Mouse (Mus musculus): ENCODE measurements around the gene Slc9a2.
"Not testable (repeated sequence)": the region's sequence is repeated elsewhere in the genome, so short reads cannot be mapped to it uniquely, and the experiment has no call there.

Slc9a2 gene

DNA sequence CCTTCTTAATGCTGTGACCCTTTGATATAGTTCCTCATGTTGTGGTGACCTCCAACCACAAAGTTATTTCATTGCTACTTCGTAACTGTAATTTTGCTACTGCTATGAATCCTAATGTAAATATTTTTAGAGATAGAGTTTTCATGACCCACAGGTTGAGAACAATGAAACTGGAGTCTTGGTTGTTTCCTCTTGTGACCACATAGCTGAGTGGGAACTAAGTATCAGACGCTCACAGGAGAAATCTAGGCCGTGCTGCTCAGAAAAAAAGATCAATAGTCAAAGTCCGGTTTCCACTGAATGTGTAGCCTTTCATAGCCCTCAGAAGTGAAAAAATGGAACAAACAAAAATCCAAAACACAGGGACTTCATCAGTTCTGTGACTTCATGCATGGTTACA is 24.7 kb downstream of the Slc9a2 start:
- in situ Hi-C loops (cut with MboI, MseI) = no loop called here

- in situ Hi-C loops (cut with MboI, MseI) = no loop called here
Observed at GRCm38 (mm10) chr1:40714950-40715349, 34.6 kb downstream of the Slc9a2 start.

GRCm38 (mm10) chr1:40726051-40726450 is 45.7 kb downstream of the Slc9a2 start:
- in situ Hi-C loops (cut with MboI, MseI) = no loop called here

DNA sequence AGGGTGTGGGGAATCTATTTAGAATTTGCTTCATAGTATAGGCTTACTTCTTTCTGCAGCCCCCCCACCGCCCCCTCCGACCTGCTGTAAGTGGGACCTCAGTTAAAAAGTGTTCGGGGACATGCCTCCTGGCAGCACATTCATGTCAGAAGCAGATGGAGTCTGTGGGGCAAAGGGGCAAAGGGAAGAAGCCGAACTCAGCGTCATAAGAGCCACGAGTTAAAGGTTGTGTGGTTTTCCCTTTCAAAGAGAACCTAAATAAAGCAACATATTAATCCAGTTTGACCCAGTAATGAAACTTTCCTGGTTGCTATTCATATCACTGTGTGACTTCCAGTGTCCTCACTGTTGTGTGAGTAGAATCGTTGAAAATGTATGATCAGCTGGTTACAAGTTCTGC is 47.0 kb downstream of the Slc9a2 start:
- in situ Hi-C loops (cut with MboI, MseI) = no loop called here

GRCm38 (mm10) chr1:40728636-40729035 is 48.3 kb downstream of the Slc9a2 start:
- in situ Hi-C loops (cut with MboI, MseI) = no loop called here

DNA sequence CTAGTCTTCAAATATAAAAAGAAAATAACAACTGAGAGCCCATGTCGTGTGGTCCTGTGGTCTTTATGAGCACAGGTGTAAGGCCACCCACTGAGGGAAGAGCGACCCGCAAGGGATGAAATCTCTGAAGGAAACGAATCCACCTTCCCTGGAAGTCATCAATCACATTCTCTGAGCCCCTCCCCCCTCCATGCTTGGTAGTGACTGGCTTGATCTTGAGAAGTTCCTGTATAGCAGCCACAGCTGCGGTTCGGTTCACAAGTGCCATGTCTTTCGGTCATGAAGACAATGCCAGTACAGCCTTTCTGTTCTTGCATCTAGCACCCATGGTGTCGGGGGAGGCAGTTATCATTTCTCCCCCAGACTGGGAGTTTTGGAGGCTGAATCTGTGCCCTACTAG is 57.3 kb downstream of the Slc9a2 start:
- in situ Hi-C loops (cut with MboI, MseI) = no loop called here

DNA sequence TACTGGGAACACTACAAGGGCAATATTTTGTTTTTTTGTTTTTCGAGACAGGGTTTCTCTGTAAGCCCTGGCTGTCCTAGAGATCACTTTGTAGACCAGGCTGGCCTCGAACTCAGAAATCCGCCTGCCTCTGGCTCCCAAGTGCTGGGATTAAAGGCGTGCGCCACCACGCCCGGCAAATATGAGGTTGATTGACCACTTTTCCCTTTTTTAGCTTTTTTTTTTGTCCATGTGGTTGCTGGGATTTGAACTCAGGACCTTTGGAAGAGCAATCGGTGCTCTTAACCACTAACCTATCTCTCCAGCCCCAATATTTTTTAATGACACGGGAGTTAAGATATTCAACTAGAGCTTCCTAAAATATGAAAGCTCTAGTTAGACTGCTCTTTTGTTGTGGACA is 57.9 kb downstream of the Slc9a2 start:
- in situ Hi-C loops (cut with MboI, MseI) = not testable (repeated sequence)

DNA sequence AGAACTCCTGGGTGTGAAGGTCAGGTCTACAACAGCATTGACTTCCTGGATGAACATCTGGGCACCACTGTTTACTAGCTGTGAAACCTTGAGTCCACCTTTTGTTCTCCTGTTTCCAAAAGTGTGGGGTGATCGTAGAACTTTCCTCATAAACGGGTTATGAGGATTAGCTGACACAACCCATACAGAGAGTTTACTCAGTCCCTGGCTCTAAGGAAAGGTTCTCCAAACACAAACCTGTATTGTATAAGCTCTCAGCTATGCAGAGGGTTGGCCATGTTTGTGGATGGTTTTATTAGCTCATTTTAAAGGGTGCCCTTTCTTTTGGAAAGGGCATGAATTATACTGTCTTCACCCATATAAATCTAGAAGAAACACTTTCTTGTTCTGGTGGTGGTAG is 60.4 kb downstream of the Slc9a2 start:
- in situ Hi-C loops (cut with MboI, MseI) = no loop called here

DNA sequence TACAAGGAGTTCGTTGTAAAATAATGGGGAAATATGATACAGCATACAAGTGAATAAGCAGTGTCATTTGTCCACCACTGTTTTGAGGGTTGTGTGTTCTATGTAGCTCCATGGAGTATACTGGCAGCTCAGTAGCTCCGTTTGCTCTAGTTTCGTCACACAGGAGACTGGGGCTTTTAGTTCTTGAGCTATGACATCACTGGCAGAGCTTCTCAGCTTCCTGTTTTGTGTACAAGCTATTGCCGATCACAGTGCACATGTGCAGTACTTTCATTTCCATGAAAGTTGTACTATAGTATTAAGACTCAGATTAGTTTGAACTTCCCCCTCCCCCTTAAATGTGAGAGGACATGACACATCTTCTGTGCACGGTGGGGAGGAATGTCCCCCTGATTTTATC is 65.7 kb downstream of the Slc9a2 start:
- in situ Hi-C loops (cut with MboI, MseI) = no loop called here

DNA sequence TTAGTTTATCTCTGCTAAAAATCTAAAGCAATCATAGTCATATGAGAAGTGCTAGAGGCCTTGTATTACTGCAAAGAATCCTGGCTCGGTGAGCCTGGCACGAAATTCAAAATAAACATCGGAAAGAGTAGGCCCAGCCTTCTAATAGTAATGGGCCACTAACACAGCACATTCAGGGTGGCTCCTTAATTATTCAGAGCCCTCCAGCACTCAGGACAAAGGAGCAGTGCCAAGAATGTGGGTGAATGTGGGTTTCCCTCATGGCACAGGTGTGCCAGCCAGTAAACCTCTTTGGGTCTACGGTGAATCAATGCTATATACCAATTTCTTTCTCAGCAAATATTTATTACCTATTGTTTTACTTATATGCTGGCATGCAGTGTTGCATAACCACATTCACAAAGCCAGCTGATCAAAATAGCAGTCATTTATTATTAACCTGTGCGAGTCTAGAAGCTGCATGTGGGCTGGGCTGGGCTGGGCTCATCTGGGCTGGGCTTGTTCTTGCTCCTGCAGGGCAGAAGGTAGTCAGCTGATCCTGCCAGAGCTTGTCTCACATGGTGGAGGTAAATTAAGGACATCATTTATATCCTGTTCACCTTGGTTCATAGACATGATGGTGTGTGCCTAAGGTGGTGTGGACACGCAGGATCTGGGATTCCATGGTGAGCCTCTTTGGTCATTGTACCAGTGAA is 79.5 kb downstream of the Slc9a2 start:
- in situ Hi-C loops (cut with MboI, MseI) = no loop called here

DNA sequence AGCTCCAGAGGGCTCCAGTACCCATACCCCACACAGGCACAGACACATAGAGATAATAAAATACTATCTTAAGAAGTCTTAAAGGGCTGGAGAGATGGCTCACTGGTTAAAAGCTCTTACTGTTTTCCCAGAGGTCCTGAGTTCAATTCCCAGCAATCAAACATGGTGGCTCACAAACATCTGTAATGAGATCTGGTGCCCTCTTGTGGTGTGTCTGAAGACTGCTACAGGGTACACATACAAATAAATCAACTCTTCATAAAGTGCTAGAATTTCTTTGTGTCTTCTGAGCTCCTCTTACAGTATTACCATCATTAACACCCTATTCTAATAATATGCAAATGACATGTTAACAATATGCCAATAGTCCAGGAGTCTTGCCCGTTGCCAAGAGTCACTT is 83.7 kb downstream of the Slc9a2 start:
- in situ Hi-C loops (cut with MboI, MseI) = no loop called here

DNA sequence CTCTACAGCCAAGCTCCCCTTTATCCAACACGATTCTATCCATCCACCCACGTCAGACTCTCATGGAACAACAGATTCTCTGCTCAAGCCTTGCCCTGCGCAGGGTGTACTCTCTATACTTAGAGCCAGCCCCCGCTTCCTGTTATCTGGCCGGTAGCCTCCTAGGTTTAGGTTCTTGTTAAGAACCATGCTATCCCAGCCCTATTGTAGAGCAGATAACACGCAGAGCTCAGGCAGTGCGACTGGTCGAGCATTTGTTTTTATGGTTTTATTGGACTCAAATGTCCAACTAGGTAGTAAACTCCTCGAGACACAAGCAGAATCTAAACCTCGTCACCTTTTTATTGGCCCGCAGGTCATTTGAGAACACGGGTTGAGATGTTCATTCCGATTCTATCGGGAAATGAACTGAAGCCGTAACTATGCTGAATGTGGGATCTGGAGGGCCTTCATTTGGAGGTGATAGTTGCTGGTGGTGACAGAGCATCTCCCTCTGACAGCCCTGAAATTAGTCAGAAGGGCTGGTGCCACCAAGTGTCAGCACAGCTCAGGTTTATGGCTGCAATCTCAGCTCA is 84.4 kb downstream of the Slc9a2 start:
- in situ Hi-C loops (cut with MboI, MseI) = loop anchor here (5.0 kb wide), 1 partner anchor 182 kb away; the partner anchor contains the start of gene Slc9a4

DNA sequence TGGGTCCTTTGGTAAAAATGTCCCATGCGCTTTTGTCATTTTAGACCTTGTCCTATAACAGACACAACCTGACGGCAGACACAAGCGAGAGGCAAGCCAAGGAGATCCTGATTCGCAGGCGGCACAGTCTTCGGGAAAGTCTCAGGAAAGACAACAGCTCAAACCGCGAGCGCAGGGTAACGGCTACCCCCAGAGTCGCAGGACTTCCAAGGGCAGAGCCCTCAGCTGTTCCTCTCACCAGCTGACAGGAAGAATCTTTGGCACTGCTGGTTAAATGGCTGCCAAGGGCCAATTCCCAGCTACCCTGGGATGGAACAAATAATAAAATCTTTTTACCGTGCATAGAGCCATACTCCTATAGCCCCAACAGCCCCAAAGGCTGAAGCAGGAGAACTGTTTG is 85.1 kb downstream of the Slc9a2 start:
- in situ Hi-C loops (cut with MboI, MseI) = loop anchor here (5.0 kb wide), 1 partner anchor 183 kb away; the partner anchor contains the start of gene Slc9a4

- in situ Hi-C loops (cut with MboI, MseI) = loop anchor here (5.0 kb wide), 1 partner anchor 185 kb away; the partner anchor contains the start of gene Slc9a4
Observed at GRCm38 (mm10) chr1:40767588-40767987, 87.2 kb downstream of the Slc9a2 start.

- in situ Hi-C loops (cut with MboI, MseI) = loop anchor here (5.0 kb wide), 1 partner anchor 186 kb away; the partner anchor contains the start of gene Slc9a4
Observed at GRCm38 (mm10) chr1:40768606-40769005, 88.2 kb downstream of the Slc9a2 start.

- in situ Hi-C loops (cut with MboI, MseI) = loop anchor here (5.0 kb wide), 1 partner anchor 187 kb away; the partner anchor contains the start of gene Slc9a4
Observed at GRCm38 (mm10) chr1:40769331-40769894, 89.0 kb downstream of the Slc9a2 start.

- in situ Hi-C loops (cut with MboI, MseI) = no loop called here
Observed at GRCm38 (mm10) chr1:40771196-40771970, 91.0 kb downstream of the Slc9a2 start.

DNA sequence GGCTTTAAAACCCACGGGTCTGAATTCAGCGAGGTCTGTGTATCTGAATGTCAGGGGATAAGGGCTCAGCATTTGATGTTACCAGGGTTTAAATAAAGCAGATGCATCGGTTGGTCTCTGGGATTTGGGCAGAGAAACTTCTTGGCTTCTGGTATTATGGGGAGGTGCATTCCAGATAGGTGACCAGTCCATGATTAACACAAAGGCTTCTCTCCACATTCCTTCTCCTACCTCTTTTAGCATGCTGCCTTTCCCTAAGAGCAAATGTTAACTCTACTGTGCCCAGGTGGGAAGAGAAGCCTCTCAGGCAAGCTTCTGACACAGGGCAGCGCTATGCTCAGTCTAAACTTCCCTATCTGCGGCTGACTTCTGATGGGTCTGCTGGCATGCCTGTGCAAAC is 92.9 kb downstream of the Slc9a2 start:
- in situ Hi-C loops (cut with MboI, MseI) = no loop called here

DNA sequence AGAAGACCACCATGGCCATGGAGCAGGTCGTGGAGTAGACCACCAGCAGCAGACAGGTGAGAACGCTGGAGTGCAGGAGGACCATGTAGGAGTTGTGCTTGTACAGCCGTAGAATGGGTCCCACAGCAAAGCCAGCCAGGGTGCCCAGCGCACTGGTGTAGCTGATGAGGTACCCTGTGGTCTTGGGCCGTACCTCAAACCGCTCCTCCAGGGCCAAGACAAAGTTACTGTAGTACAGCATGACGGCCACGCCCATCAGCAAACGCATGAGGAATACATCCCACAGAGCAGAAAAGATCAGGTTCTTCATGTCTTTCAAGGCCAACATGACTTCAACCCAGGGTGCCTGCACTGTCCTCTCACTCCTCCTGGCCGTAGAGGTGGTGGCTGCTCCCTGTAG is 93.7 kb downstream of the Slc9a2 start:
- in situ Hi-C loops (cut with MboI, MseI) = no loop called here

- in situ Hi-C loops (cut with MboI, MseI) = no loop called here
Observed at GRCm38 (mm10) chr1:40776102-40776501, 95.7 kb downstream of the Slc9a2 start.

- in situ Hi-C loops (cut with MboI, MseI) = no loop called here
Observed at GRCm38 (mm10) chr1:40776763-40777162, 96.4 kb downstream of the Slc9a2 start.

GRCm38 (mm10) chr1:40783450-40783849 is 103.1 kb downstream of the Slc9a2 start:
- in situ Hi-C loops (cut with MboI, MseI) = no loop called here
